Mouse (Mus musculus) hindbrain, embryonic 12.5 days (tissue): Measurements from ENCODE around the gene Enoph1. TPM values are rescaled to one million over a fixed set of nuclear protein-coding genes. Genes with fewer than 3 reads are reported as not detected.
A peak's percentile ranks its signal among the peaks of the same experiment; 100 is the strongest.

Experiments
- ATAC-seq: fragments of 200-750 bp; cut with Nextera tagmentation; 2 replicates; pipeline ENCODE4 v1.8.0; 2017; ENCODE audit warnings: moderate TSS enrichment; ENCODE audit not compliant: low FRiP score
- H3K27ac ChIP-seq: fragments of 300-500 bp; sonication (generic); 2 replicates; pipeline ENCODE4 v1.5.1; 2016; ENCODE audit warnings: mild to moderate bottlenecking
- H3K27me3 ChIP-seq: fragments of 300-500 bp; sonication (generic); 2 replicates; pipeline ENCODE4 v1.6.1; 2016; ENCODE audit warnings: mild to moderate bottlenecking
- H3K36me3 ChIP-seq: fragments of 300-500 bp; sonication (generic); 2 replicates; pipeline ENCODE4 v1.6.1; 2016; ENCODE audit warnings: mild to moderate bottlenecking
- H3K4me1 ChIP-seq: fragments of 300-500 bp; sonication (generic); 2 replicates; pipeline ENCODE4 v1.6.1; 2016
- H3K4me2 ChIP-seq: fragments of 300-500 bp; sonication (generic); replicated peaks from 2 replicates; pipeline ENCODE4 v1.6.1; 2016; ENCODE audit warnings: mild to moderate bottlenecking
- H3K4me3 ChIP-seq: fragments of 300-500 bp; sonication (generic); 2 replicates; pipeline ENCODE4 v1.5.1; 2016; ENCODE audit warnings: mild to moderate bottlenecking
- H3K9ac ChIP-seq: fragments of 300-500 bp; sonication (generic); 2 replicates; pipeline ENCODE4 v1.6.1; 2016; ENCODE audit warnings: mild to moderate bottlenecking, moderate library complexity
- H3K9me3 ChIP-seq: fragments of 300-500 bp; sonication (generic); replicated peaks from 2 replicates; pipeline ENCODE4 v1.6.1; 2016; ENCODE audit warnings: mild to moderate bottlenecking
- WGBS: fragments of 180-500 bp; shearing (Covaris S2); methylation state at CpG from one replicate; pipeline ENCODE4 v1.1.7; 2016; 5-methylcytosine and 5-hydroxymethylcytosine counted together
- polyA plus RNA-seq: library from polyadenylated mRNA; unstranded; fragments of >200 nt; fragmentation: Nextera tagmentation; extraction: Ambion mirVana; gene quantifications from 2 replicates; pipeline ENCODE4 v1.2.1, GENCODE M21; 2016

Enoph1 gene
- polyA plus RNA-seq = 38.0 and 39.2 TPM in 2 replicates

DNA sequence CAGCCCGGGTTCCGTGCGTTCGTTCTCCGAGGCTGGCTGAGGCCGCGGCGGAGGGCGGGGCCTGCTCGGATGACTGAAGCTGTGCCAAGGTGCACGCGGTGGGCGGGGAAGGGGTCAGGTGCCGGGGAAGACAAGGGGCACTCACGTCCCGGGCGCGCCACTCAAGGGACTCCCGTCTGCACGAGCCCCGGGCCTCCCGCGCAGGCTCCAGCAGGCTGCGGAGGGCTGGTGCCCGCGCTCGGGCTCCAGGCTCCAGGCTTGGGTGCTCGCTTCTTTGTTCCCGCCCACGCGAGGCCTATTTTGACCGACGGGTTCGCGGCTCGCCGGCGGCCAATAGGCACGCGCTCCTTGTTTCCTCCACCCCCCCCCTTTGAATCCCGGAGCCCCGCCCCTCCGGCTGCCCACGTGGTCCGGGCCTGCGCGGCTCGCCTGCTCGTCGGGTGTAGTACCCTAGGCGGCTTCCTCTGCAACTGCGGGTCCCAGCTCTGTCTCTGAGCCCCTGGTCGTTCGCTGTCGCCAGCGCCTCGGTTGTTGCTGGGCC, at the start of gene Enoph1, which contains the start of gene Hnrnpdl:
Gene Enoph1 (plus strand): TSS at position 384 of the 541 bp plus-strand sequence.
Gene Hnrnpdl (minus strand): TSS at position 63 of the 541 bp plus-strand sequence.
- peak within 1 kb of the TSS; percentile 99 for H3K9ac ChIP-seq
- H3K4me2 ChIP-seq = peak within 1 kb of the TSS; percentile 73
- peaks cover 14% of the 10 kb centered on the region for H3K36me3 ChIP-seq
- peak within 1 kb of the TSS; percentile 96 for H3K4me3 ChIP-seq
- no peaks in the 10 kb centered on the region for H3K9me3 ChIP-seq
- under 1% methylated on average over 57 of the region's 57 CpGs for WGBS
- ATAC-seq = peak; percentile 92
- no peaks in the 10 kb centered on the region for H3K27me3 ChIP-seq
- peaks cover 26% of the 10 kb centered on the region for H3K4me1 ChIP-seq
- H3K27ac ChIP-seq = peak within 1 kb of the TSS; percentile 99

DNA sequence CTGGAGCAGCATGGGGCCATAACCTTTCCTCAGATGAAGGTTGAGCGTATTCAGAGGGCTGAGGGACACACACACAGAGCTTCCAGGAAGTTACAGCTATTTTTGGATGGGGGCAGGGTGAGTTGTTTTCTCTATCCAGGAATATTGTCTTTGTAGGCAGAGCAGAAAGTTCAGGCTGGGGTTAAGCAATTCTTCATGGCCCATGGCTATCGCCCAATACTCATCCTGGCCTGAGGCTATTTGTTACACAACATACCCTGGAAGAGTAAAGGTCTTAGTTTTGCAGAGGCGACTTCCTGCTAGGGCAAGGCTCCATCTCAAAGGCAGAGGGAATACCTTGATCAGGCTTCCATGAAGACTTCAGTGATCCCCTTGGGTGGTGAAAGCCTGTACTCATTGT, 45.6 kb upstream of the Enoph1 start:
- Histone ChIP-seq H3K27ac (no peak overlapping the region), H3K4me2 (no peak overlapping the region), H3K9ac (no peak overlapping the region), H3K36me3 (no peaks in the 10 kb centered on the region), H3K4me3 (no peak overlapping the region), H3K27me3 (no peaks in the 10 kb centered on the region), H3K9me3 (no peaks in the 10 kb centered on the region), H3K4me1 (no peaks in the 10 kb centered on the region)
- WGBS = 84% methylated on average over 3 of the region's 3 CpGs
- no peak for ATAC-seq

DNA sequence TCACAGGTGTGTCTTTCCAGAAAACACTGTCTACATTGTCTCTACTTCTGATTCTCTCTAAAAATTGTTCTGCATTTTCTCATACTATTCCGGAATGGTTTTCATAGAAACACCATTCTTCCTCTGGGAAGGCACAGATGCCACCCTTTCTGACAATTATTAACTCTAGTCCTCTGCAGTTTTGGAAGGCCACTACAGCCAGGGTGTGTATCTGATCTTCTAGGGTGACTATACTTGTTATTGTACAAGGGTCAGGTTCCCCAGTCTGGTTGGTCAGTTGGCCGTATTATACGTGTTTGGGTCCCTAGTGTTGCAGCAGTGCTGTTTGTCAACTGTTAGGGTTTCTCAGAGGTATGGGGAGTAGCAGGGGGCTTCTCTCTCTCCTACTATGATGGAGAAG, 45.1 kb upstream of the Enoph1 start:
- H3K9ac ChIP-seq = no peak overlapping the region
- H3K27ac ChIP-seq = no peak overlapping the region
- no peak overlapping the region for H3K4me2 ChIP-seq
- ATAC-seq = no peak
- H3K36me3 ChIP-seq = no peaks in the 10 kb centered on the region
- WGBS = 92% methylated on average over 3 of the region's 3 CpGs
- H3K4me3 ChIP-seq = no peak overlapping the region
- no peaks in the 10 kb centered on the region for H3K27me3 ChIP-seq
- H3K4me1 ChIP-seq = no peaks in the 10 kb centered on the region
- H3K9me3 ChIP-seq = no peaks in the 10 kb centered on the region

DNA sequence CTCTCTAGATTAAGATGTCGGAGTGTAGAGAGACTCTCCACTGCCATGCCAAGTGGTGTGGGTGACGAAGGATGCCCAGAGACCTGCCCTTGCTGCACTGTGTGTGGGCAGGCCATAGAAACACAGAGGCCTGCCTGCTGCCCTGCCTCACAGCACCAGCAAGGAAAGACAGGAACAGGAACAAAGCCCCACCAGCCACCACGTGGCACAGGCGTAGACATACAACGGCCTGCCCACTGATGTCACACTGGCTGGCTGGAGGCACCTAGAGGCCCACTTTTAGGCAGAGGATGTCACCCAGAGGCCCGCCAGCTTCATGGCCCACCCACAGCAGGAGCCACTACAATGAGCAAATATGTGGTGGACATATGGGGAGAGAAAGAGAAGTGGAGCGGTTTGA, 39.7 kb upstream of the Enoph1 start:
- no peaks in the 10 kb centered on the region for H3K9me3 ChIP-seq
- no peak for ATAC-seq
- H3K27me3 ChIP-seq = no peaks in the 10 kb centered on the region; the same call in 1 of the 2 replicates
- 83% methylated on average over 7 of the region's 7 CpGs for WGBS
- no peaks in the 10 kb centered on the region for H3K36me3 ChIP-seq
- H3K27ac ChIP-seq = no peak overlapping the region
- no peak overlapping the region for H3K4me3 ChIP-seq
- 0 out of 2 replicates have a peak, but pooled peaks cover 4% of the 10 kb centered on the region for H3K4me1 ChIP-seq
- no peak overlapping the region for H3K9ac ChIP-seq
- no peak overlapping the region for H3K4me2 ChIP-seq

DNA sequence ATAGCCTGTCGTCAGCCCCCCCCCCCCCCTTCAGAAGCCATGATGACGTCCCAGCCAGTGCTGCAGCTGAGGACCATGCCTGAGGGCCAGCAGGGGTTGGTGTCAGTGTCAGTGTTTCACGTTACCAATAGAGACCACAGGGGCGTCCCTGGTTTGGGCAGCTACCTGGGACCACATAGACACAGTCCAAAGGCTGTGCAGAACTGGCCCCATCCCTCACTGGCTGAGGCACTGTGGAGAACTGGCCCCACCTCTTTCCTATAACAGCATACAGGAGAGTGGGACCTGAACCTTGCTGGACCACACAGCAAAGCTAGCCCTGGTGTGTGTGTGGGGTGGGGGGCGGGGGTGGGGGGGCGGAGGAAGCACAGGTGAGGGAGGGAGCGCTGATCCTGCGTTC, 39.3 kb upstream of the Enoph1 start:
- ATAC-seq = no peak
- Histone ChIP-seq H3K36me3 (no peaks in the 10 kb centered on the region), H3K9me3 (no peaks in the 10 kb centered on the region), H3K27ac (no peak overlapping the region), H3K4me1 (0 out of 2 replicates have a peak, but pooled peaks cover 4% of the 10 kb centered on the region), H3K27me3 (no peaks in the 10 kb centered on the region; the same call in 1 of the 2 replicates), H3K4me2 (no peak overlapping the region), H3K9ac (no peak overlapping the region), H3K4me3 (no peak overlapping the region)
- WGBS = 48% methylated on average over 8 of the region's 8 CpGs

DNA sequence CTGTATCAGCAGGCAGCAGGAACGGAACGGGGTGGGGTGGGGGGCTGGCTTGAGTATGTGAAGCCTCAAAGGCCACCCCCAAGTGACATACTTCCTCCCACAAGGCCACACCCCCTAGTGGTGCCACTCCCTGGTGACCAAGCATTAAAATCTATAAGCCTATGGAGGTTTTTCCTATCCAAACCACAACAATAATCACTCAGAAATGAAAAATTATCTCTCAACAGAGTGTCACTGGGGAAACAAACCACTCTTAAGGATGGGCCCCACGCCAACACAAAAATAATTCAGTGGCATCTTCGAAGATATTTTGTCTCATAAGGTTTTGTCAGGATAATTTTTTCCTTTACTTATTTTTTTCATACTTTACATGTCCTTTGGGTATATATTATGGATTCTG, 35.9 kb upstream of the Enoph1 start:
- Histone ChIP-seq H3K9ac (no peak overlapping the region), H3K27me3 (no peaks in the 10 kb centered on the region; the same call in 1 of the 2 replicates), H3K4me1 (0 out of 2 replicates have a peak, but pooled peaks cover 4% of the 10 kb centered on the region), H3K27ac (no peak overlapping the region), H3K9me3 (no peaks in the 10 kb centered on the region), H3K4me3 (no peak overlapping the region), H3K36me3 (no peaks in the 10 kb centered on the region), H3K4me2 (no peak overlapping the region)
- no peak for ATAC-seq
- WGBS = 90% methylated on average over 4 of the region's 4 CpGs

DNA sequence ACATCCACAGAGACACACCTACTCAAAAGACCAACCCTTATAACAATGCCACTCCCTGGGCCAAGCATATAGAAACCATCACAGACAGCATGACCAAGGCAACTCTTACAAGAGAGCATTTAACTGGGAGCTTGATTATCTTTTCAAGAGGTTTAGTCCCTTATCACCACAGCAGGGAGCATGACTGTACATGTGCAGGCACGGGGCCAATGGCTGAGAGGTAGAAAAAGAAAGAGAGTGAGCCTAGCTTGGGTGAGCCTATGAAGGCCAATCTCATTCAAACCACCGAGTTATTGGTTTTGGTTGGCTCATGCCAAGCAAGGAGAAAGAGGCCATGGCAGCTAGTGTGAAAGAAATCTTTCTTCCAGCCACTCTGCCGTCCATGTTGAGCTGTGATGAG, 34.4 kb upstream of the Enoph1 start:
- 0 out of 2 replicates have a peak, but pooled peaks cover 4% of the 10 kb centered on the region for H3K4me1 ChIP-seq
- no peak overlapping the region for H3K4me3 ChIP-seq
- H3K4me2 ChIP-seq = no peak overlapping the region
- H3K9me3 ChIP-seq = no peaks in the 10 kb centered on the region
- H3K27ac ChIP-seq = no peak overlapping the region
- no peaks in the 10 kb centered on the region for H3K36me3 ChIP-seq
- ATAC-seq = no peak
- 71% methylated on average over 3 of the region's 3 CpGs for WGBS
- H3K9ac ChIP-seq = no peak overlapping the region
- no peaks in the 10 kb centered on the region; the same call in 1 of the 2 replicates for H3K27me3 ChIP-seq

DNA sequence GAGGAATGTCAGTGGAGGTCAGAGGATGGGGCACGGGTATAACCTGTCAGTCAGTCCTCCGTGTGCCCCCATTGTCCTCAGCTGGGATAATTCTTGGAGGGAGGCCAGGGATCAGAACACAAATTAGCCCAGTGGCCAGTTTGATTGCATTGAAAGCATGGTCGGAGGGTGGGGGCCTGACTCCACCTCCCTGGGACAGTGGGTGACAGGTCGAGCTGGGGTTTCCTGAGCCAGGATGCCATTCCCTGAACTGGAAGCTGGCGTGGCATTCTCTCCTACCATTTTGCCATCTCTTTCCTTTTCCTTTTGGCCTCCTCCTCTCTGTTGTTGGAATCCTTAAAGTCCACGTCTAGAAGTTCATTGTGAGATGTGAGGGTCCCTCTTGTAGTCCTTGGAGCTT, 33.9 kb upstream of the Enoph1 start:
- Histone ChIP-seq H3K4me3 (no peak overlapping the region), H3K9ac (no peak overlapping the region), H3K9me3 (no peaks in the 10 kb centered on the region), H3K4me1 (0 out of 2 replicates have a peak, but pooled peaks cover 4% of the 10 kb centered on the region), H3K27ac (no peak overlapping the region), H3K27me3 (no peaks in the 10 kb centered on the region; the same call in 1 of the 2 replicates), H3K36me3 (no peaks in the 10 kb centered on the region), H3K4me2 (no peak overlapping the region)
- WGBS = 86% methylated on average over 6 of the region's 6 CpGs
- no peak for ATAC-seq

DNA sequence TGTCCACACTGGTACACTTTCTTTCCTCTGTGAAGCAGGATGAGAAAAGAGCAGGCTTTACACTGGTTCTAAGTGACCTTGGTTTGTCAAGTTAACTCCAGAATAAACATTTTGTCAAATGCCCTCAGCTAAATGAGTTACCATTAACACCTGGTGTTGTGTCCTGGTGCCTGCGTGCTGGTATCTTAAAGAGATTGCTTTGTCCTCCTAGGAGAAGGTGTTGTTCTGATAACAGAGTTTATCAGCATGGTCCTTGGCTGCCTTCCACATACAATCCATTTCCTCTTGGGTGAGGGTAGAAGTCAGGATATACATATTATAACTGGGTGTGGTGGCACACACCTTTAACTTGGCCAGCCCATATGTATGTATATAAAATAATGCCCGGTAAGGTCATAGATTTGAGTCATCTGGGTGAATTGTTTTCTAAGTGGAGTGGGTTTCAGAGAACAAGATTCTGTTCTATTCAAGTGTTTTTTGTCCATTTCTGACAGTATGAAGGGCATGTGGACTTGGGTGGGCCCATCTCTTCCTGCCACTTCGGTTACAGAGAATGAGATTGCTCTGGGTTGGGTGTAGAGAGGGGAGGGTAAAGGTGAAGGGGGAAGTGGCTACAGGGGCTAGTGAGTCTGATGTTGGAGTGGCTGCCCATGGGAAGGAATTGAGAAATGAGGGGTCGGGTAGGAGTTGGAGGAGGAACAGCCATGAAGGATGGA, 33.3 kb upstream of the Enoph1 start:
- no peaks in the 10 kb centered on the region; the same call in 1 of the 2 replicates for H3K27me3 ChIP-seq
- H3K9ac ChIP-seq = no peak overlapping the region
- WGBS = 90% methylated on average over 4 of the region's 4 CpGs
- H3K4me1 ChIP-seq = 0 out of 2 replicates have a peak, but pooled peaks cover 4% of the 10 kb centered on the region
- H3K4me3 ChIP-seq = no peak overlapping the region
- no peak overlapping the region for H3K27ac ChIP-seq
- H3K9me3 ChIP-seq = no peaks in the 10 kb centered on the region
- ATAC-seq = no peak
- no peak overlapping the region for H3K4me2 ChIP-seq
- no peaks in the 10 kb centered on the region for H3K36me3 ChIP-seq

DNA sequence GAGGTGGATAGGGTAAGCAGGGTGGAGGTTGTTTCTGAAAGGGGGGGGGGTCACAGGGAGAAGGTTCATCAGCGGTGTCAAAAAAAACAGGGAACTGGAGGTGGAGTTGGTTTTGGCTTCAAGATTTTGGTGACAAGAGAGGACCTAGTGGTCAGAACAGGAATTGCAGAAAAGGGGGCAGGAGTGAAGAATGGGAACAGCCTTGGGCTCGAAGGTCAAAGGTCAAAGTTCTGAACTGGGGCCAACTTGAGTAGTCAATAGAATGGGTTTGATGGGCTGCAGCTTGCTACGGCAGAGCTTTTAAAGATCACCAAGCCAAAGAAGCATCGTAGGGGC, 32.8 kb upstream of the Enoph1 start:
- Histone ChIP-seq H3K9ac (no peak overlapping the region), H3K4me2 (no peak overlapping the region), H3K9me3 (no peaks in the 10 kb centered on the region), H3K4me3 (no peak overlapping the region), H3K4me1 (0 out of 2 replicates have a peak, but pooled peaks cover 4% of the 10 kb centered on the region), H3K27ac (no peak overlapping the region), H3K36me3 (no peaks in the 10 kb centered on the region), H3K27me3 (no peaks in the 10 kb centered on the region)
- ATAC-seq = no peak
- 75% methylated on average over 4 of the region's 4 CpGs for WGBS

DNA sequence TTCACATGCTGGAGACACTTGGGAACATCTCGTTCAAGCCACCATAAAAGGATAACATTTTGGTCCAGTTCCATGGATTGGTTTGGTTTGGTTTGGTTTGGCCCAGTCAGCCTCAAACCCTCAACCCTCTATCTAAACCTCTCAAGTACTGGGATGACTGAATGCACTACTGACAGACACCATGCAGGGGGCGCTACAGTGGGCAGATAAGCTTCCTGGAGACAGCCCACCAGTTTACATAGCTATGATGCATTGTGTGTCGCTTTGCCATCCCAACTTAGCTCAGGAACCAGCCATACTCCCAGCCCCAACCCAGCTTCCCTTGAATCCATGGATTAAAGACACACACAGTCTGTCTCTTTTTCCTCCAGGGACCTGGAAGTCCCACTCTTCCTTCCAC, 31.3 kb upstream of the Enoph1 start:
- Histone ChIP-seq H3K27ac (no peak overlapping the region), H3K9ac (no peak overlapping the region), H3K27me3 (no peaks in the 10 kb centered on the region), H3K4me2 (no peak overlapping the region), H3K9me3 (no peaks in the 10 kb centered on the region), H3K36me3 (no peaks in the 10 kb centered on the region), H3K4me3 (no peak overlapping the region), H3K4me1 (0 out of 2 replicates have a peak, but pooled peaks cover 2% of the 10 kb centered on the region)
- WGBS = 52% methylated on average over 3 of the region's 3 CpGs
- no peak for ATAC-seq

DNA sequence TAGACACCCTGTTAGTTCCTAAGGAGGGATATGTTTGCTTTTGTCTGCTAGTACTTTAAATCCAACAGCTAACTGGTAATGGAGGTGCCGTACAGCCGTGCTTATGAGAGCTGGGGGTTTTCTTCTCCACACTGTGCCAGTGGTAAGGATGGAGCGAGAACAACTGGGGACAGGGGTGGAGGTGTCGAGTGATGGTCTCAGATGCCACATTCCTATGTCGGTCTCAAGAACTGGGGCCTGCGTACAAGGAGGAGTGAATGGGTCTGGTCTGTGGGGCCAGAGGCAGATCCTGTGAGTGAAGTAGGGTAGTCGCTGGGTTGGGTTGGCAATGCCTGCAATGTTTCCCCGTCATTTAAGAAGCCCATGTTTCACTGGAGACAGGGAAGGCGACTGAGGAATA, 27.2 kb upstream of the Enoph1 start:
- no peaks in the 10 kb centered on the region for H3K36me3 ChIP-seq
- H3K9ac ChIP-seq = no peak overlapping the region
- no peaks in the 10 kb centered on the region for H3K9me3 ChIP-seq
- no peaks in the 10 kb centered on the region for H3K27me3 ChIP-seq
- no peak overlapping the region for H3K27ac ChIP-seq
- no peak overlapping the region for H3K4me2 ChIP-seq
- WGBS = 84% methylated on average over 9 of the region's 9 CpGs
- ATAC-seq = no peak
- H3K4me3 ChIP-seq = no peak overlapping the region
- H3K4me1 ChIP-seq = no peaks in the 10 kb centered on the region

DNA sequence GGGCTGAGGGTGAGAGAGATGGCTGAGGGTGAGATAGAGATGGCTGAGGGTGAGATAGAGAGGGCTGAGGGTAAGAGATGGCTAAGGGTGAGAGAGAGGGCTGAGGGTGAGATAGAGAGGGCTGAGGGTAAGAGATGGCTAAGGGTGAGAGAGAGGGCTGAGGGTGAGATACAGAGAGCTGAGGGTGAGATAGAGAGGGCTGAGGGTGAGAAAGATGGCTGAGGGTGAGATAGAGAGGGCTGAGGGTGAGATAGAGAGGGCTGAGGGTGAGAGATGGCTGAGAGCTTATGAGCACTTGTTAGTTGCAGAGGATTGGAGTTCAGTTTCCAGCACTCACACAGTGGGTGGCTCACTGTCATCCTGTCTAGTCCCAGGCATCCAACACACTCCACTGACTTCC, 19.7 kb upstream of the Enoph1 start:
- no peak for ATAC-seq
- Histone ChIP-seq H3K27ac (no peak overlapping the region), H3K27me3 (no peaks in the 10 kb centered on the region; the same call in 1 of the 2 replicates), H3K4me3 (no peak overlapping the region), H3K9me3 (no peaks in the 10 kb centered on the region), H3K9ac (no peak overlapping the region), H3K4me2 (no peak overlapping the region), H3K36me3 (no peaks in the 10 kb centered on the region), H3K4me1 (no peaks in the 10 kb centered on the region)
